ENCODE assay signal across 9 mouse cellular contexts in the genomic region with DNA sequence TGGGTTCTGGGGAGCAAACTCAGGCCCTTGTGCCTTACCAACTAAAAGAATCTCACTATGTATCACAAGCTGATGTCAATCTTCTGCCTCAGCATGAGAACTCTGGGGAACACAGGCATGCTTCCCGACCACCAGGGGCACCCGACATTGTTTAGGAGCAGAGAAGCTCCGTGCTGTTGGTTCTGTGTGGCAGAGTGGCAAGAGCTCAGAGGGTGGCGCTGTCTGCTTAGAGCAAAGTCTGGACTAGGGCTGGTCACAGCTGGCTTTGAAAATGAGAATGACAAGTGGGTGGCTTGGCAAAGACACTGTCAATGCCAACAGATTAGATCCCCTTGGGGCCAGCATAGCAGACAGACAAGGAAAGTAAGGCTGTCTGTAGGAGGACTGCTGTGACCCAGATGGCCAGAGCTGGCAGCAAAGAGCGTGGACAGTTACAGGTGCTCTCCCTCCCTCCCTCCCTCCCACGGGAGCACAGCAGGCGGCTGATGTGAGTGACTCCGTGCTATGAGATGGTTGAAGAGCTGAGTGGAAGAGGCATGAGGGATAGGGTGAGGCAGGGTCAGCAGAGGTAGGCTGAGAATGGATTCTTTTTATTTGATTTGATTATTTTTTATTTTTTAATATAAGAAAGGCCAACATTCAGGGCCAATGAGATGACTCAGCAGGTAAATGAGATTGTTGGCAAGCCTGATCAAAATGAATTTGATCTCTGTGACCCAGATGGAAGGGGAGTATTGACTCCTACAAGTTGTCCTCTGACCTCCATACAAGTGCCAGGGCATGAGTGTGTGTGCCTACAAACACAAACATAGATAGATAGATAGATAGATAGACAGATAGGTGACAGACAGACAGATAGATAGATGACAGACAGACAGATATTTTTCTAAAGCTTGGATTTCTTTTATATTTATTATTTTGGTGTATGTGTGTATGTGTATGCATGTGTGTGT. TPM values are rescaled to one million over a fixed set of nuclear protein-coding genes. Genes with fewer than 3 reads are reported as not detected.
DNase-seq lines count a peak whose midpoint lies in the region; ATAC-seq and TF ChIP-seq lines count a peak whose summit lies in the region.
"Had no signal": no experiment of that assay in that cellular context is flagged by ENCODE, and none has a peak within 500 bp of the region (broad histone marks: within the 10 kb centered on the region; RNA-seq: fewer than 3 reads in every experiment).

No protein-coding gene starts in this region.

- no peaks in the 10 kb centered on the region for H3K79me2 ChIP-seq in liver, adult 2 months (ENCODE audit: control insufficient read depth, insufficient read depth, low read length)

- no peak for ATAC-seq in forebrain, embryonic 14.5 days
- ATAC-seq in liver, embryonic 12.5 days = no peak

- no peaks in the 10 kb centered on the region for H3K36me3 ChIP-seq in forebrain, embryonic 14.5 days (ENCODE audit: control insufficient read depth, insufficient read depth, low read length)
- H3K36me3 ChIP-seq in forebrain, embryonic 10.5 days (replicated peaks) = no peaks in the 10 kb centered on the region
- no peaks in the 10 kb centered on the region for H3K36me3 ChIP-seq in liver, adult 2 months (ENCODE audit: control insufficient read depth, insufficient read depth, low read length)
- no peaks in the 10 kb centered on the region for H3K36me3 ChIP-seq in liver, embryonic 12.5 days

- H3K9me3 ChIP-seq in forebrain, embryonic 14.5 days (replicated peaks; ENCODE audit: control insufficient read depth, low read length) = no peaks in the 10 kb centered on the region
- H3K9me3 ChIP-seq in forebrain, embryonic 10.5 days = no peaks in the 10 kb centered on the region
- H3K9me3 ChIP-seq in liver, embryonic 12.5 days (replicated peaks) = no peaks in the 10 kb centered on the region

- H3K27me3 ChIP-seq in forebrain, embryonic 14.5 days (replicated peaks; ENCODE audit: control insufficient read depth, insufficient read depth, low read length) = no peaks in the 10 kb centered on the region
- peaks cover 36% of the 10 kb centered on the region for H3K27me3 ChIP-seq in forebrain, embryonic 10.5 days (ENCODE audit: poor library complexity, severe bottlenecking)
- no peaks in the 10 kb centered on the region for H3K27me3 ChIP-seq in liver, adult 2 months (ENCODE audit: control insufficient read depth, insufficient read depth, low read length)
- peaks cover 58% of the 10 kb centered on the region for H3K27me3 ChIP-seq in liver, embryonic 12.5 days (replicated peaks)

- no peak overlapping the region for H3K27ac ChIP-seq in forebrain, embryonic 14.5 days (ENCODE audit: low read depth, low read length)
- no peak overlapping the region for H3K27ac ChIP-seq in forebrain, embryonic 10.5 days
- H3K27ac ChIP-seq in liver, adult 2 months (replicated peaks; ENCODE audit: insufficient read depth, low read depth, low read length) = peak overlapping the region; percentile 86
- H3K27ac ChIP-seq in liver, embryonic 12.5 days = no peak overlapping the region
- H3K27ac ChIP-seq: macrophage had no signal

- no peak for TF ChIP-seq POLR2A in liver, adult 2 months (IDR thresholded peaks at IDR 0.05; ENCODE audit: extremely low read depth, insufficient read depth, low read length)

- intact Hi-C loops in left cerebral cortex, postnatal 36 days (cut with DNase I) = no loop called here

- H3K4me3 ChIP-seq in forebrain, embryonic 14.5 days (ENCODE audit: low read depth, low read length) = no peak overlapping the region
- H3K4me3 ChIP-seq in forebrain, embryonic 10.5 days = no peak overlapping the region
- H3K4me3 ChIP-seq in liver, adult 2 months (ENCODE audit: insufficient read depth, low read depth, low read length) = no peak overlapping the region
- no peak overlapping the region for H3K4me3 ChIP-seq in liver, embryonic 12.5 days

- H3K4me1 ChIP-seq in forebrain, embryonic 14.5 days (ENCODE audit: control insufficient read depth, insufficient read depth, low read length) = no peaks in the 10 kb centered on the region
- peaks cover 6% of the 10 kb centered on the region; the same call in 1 of the 2 replicates for H3K4me1 ChIP-seq in forebrain, embryonic 10.5 days
- peaks cover 23% of the 10 kb centered on the region for H3K4me1 ChIP-seq in liver, adult 2 months (ENCODE audit: control insufficient read depth, insufficient read depth, low read length)
- peaks cover 17% of the 10 kb centered on the region; the same call in 1 of the 2 replicates for H3K4me1 ChIP-seq in liver, embryonic 12.5 days

- TF ChIP-seq CTCF in liver, adult 2 months (IDR thresholded peaks at IDR 0.05; ENCODE audit: low read depth, low read length) = peak; percentile 86

- WGBS in forebrain, embryonic 14.5 days = 27% methylated on average over 8 of the region's 8 CpGs
- 21% methylated on average over 8 of the region's 8 CpGs for WGBS in forebrain, embryonic 10.5 days
- WGBS in liver, adult 2 months = 4% methylated on average over 8 of the region's 8 CpGs
- WGBS in liver, embryonic 12.5 days (ENCODE audit: insufficient replicate concordance) = 24% methylated on average over 8 of the region's 8 CpGs

- peak; percentile 23 for DNase-seq in forebrain, embryonic 14.5 days (ENCODE audit: low spot score)
- DNase-seq in forebrain, embryonic 10.5 days (ENCODE audit: extremely low spot score, low spot score) = no peak
- DNase-seq in liver, adult 2 months (ENCODE audit: extremely low read depth, low read depth, low spot score) = peak; percentile 97
- DNase-seq in adrenal gland, adult 8-10 months = peak; percentile 24
- peak; percentile 14 to 32 for DNase-seq in lung, postnatal 4 days
- no peak for DNase-seq in right cerebral cortex, postnatal 25 days
- DNase-seq in left cerebral cortex, postnatal 36 days (ENCODE audit: low spot score in 2 of 2) = no peak

- H3K9ac ChIP-seq in forebrain, embryonic 14.5 days (ENCODE audit: low read length) = no peak overlapping the region
- H3K9ac ChIP-seq in liver, adult 2 months (ENCODE audit: low read depth, low read length) = peak overlapping the region; percentile 53
- H3K9ac ChIP-seq in liver, embryonic 12.5 days = no peak overlapping the region

- no peak overlapping the region for H3K4me2 ChIP-seq in forebrain, embryonic 14.5 days (ENCODE audit: low read length)
- no peak overlapping the region for H3K4me2 ChIP-seq in liver, embryonic 12.5 days

RNA-seq across cellular contexts. Expression of gene Cyp4f17, which starts 26.0 kb away (rescaled TPM):
- 4.1 and 5.8 TPM in 2 replicates for polyA plus RNA-seq in forebrain, embryonic 14.5 days (2014; fragmentation: Nextera tagmentation; extraction: Ambion mirVana)
- 7.0 and 7.5 TPM in 2 replicates for polyA plus RNA-seq in forebrain, embryonic 10.5 days (2016; fragmentation: Nextera tagmentation; extraction: Ambion mirVana)
- total RNA-seq in liver, adult 2 months (2014; rRNA removed) = 10.2 and 14.1 TPM in 2 replicates
- 18.7 and 20.1 TPM in 2 replicates for polyA plus RNA-seq in liver, adult 2 months (2012; rRNA removed)
- polyA plus RNA-seq in liver, embryonic 12.5 days (2016; fragmentation: Nextera tagmentation; extraction: Ambion mirVana) = 0.91 and 0.96 TPM in 2 replicates
- 10 to 100 TPM; 11.1 to 32.1 (median 21.6) TPM for total RNA-seq in adrenal gland, adult 8-10 months (2022)
- 1 to 10 TPM; 3.0 to 4.4 TPM for total RNA-seq in left cerebral cortex, postnatal 36 days (2021)

RNA-seq across cellular contexts. Expression of gene Cyp4f39, which starts 27.3 kb away (rescaled TPM):
- 0.33 and 0.95 TPM in 2 replicates for polyA plus RNA-seq in forebrain, embryonic 14.5 days (2014; fragmentation: Nextera tagmentation; extraction: Ambion mirVana)
- polyA plus RNA-seq in forebrain, embryonic 10.5 days (2016; fragmentation: Nextera tagmentation; extraction: Ambion mirVana) = 0.46 TPM in 1 of 2 replicates, not detected in the other
- total RNA-seq in liver, adult 2 months (2014; rRNA removed) = 0.18 and 0.47 TPM in 2 replicates
- polyA plus RNA-seq in liver, adult 2 months (2012; rRNA removed) = 0.49 and 0.67 TPM in 2 replicates
- polyA plus RNA-seq in liver, embryonic 12.5 days (2016; fragmentation: Nextera tagmentation; extraction: Ambion mirVana) = 0.32 and 0.50 TPM in 2 replicates
- total RNA-seq in adrenal gland, adult 8-10 months (2022) = not detected
- total RNA-seq in left cerebral cortex, postnatal 36 days (2021) = not detected

RNA-seq across cellular contexts. Expression of gene Pglyrp2, which starts 55.9 kb away (rescaled TPM):
- polyA plus RNA-seq in forebrain, embryonic 14.5 days (2014; fragmentation: Nextera tagmentation; extraction: Ambion mirVana) = not detected in 2 replicates
- polyA plus RNA-seq in forebrain, embryonic 10.5 days (2016; fragmentation: Nextera tagmentation; extraction: Ambion mirVana) = 0.07 TPM in 1 of 2 replicates, not detected in the other
- total RNA-seq in liver, adult 2 months (2014; rRNA removed) = 69.5 and 141 TPM in 2 replicates
- 198 and 251 TPM in 2 replicates for polyA plus RNA-seq in liver, adult 2 months (2012; rRNA removed)
- polyA plus RNA-seq in liver, embryonic 12.5 days (2016; fragmentation: Nextera tagmentation; extraction: Ambion mirVana) = 1.6 and 1.8 TPM in 2 replicates
- under 1 TPM; 0.11 to 0.62 (median 0.34) TPM for total RNA-seq in adrenal gland, adult 8-10 months (2022)
- total RNA-seq in left cerebral cortex, postnatal 36 days (2021) = not detected
- polyA plus RNA-seq: macrophage had no signal

RNA-seq across cellular contexts. Expression of gene Cyp4f16, which starts 56.5 kb away (rescaled TPM):
- 18.4 and 20.6 TPM in 2 replicates for polyA plus RNA-seq in forebrain, embryonic 14.5 days (2014; fragmentation: Nextera tagmentation; extraction: Ambion mirVana)
- 10.7 and 14.1 TPM in 2 replicates for polyA plus RNA-seq in forebrain, embryonic 10.5 days (2016; fragmentation: Nextera tagmentation; extraction: Ambion mirVana)
- total RNA-seq in liver, adult 2 months (2014; rRNA removed) = 4.1 and 4.9 TPM in 2 replicates
- 3.4 and 5.1 TPM in 2 replicates for polyA plus RNA-seq in liver, adult 2 months (2012; rRNA removed)
- 5.2 and 5.6 TPM in 2 replicates for polyA plus RNA-seq in liver, embryonic 12.5 days (2016; fragmentation: Nextera tagmentation; extraction: Ambion mirVana)
- total RNA-seq in adrenal gland, adult 8-10 months (2022) = 10 to 100 TPM; 12.0 to 28.8 (median 19.9) TPM
- 1 to 10 TPM; 4.4 to 4.6 TPM for total RNA-seq in left cerebral cortex, postnatal 36 days (2021)

Comparison
In these comparisons a context has a peak if more than half of its experiments do, and no peak if none do; other contexts are left out.
1. DNase-seq: peak in forebrain, embryonic 14.5 days (single experiment), liver, adult 2 months (single experiment), adrenal gland, adult 8-10 months (single experiment) and lung, postnatal 4 days (2 of 2); none in forebrain, embryonic 10.5 days (single experiment), right cerebral cortex, postnatal 25 days (single experiment) and left cerebral cortex, postnatal 36 days (0 of 2).
2. RNA of gene Pglyrp2, which starts 55.9 kb away (polyA plus RNA-seq): 198 to 251 TPM in liver, adult 2 months; 1.6 to 1.8 TPM in liver, embryonic 12.5 days, 0.07 TPM in forebrain, embryonic 10.5 days and not detected in forebrain, embryonic 14.5 days; every median in the first group is over 10 times any median in the second.